Mouse (Mus musculus) cerebellum, adult (tissue): Measurements from ENCODE around the gene Ltbp2.
A peak's percentile ranks its signal among the peaks of the same experiment; 100 is the strongest.

Source experiments
- ATAC-seq: cut with Nextera tagmentation; 2 replicates; pipeline ENCODE4 v1.9.2; 2017; ENCODE audit warnings: mild to moderate bottlenecking, moderate library complexity, mixed read lengths; ENCODE audit not compliant: insufficient number of reproducible peaks, low FRiP score, low TSS enrichment

Gene Ltbp2

DNA sequence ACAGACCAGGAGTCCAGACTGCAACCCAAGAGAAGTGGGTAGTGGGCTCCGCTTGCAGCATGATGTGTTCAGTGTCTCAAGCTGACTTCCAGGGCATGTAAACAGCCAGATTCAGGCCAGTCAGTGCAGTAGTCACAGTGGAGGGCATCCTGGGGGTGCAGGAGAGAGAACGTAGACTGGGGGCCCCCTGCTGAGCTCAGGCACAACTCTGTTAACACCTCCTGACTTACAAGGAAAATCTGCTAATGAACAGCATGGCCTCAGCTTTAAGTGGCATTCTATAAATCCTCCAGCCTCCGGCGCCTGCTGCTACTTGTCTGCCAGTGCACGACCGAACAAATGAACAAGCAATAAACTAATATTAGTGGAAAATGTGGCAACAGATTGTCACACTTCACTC, 33.6 kb downstream of the Ltbp2 start:
- no peak for ATAC-seq

DNA sequence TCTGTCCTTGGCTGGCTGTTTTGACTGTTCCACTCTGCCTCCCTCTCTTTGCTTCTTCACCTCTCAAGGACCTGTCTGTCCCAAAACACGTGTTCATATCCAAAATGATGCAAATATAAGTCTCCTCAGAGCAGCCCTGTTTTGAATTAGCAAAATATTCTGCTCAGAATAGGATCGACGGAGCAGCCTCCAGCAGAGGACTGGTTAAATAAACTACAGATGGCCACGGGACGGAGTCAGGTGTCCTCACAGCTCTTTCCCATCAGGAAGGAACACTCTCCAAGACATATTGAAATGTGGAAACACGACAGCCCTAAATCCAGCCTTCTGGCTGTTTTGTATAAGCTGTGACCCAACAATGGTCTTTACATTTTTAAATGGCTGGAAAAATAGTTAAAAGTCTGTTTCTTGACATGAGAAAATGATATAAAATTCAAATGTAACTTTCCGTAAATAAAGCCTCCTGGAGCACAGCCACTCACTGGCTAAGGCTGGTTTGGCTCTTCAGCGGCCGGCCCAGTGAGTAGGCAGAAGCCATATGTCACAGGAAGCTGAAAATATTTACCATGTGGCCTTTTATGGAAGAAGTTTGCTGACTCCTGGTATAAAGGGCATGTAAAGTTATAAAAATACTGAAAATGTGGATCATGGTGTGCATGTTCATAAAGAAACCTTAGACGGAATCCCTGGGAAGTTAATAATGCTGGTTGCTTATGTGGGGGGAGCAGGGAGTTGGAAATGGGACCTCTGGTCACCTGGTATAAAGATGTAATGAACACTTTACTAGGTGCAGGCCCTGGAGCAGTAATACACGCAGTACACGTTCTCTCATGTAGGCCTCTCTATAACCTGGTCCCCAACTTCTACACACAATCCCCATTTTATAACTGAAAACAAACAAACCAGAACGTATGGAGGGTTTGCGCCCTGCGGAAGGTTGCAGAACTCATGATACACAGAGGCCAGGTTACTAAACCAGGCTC, 34.9 kb downstream of the Ltbp2 start:
- peak; percentile 90 for ATAC-seq

- ATAC-seq = no peak
Measured at GRCm38 (mm10) chr12:84840734-84841133, 35.6 kb downstream of the Ltbp2 start.

- no peak for ATAC-seq
Measured at GRCm38 (mm10) chr12:84839965-84840364, 36.4 kb downstream of the Ltbp2 start.

- no peak for ATAC-seq
Measured at GRCm38 (mm10) chr12:84835626-84836025, 40.7 kb downstream of the Ltbp2 start.

- no peak for ATAC-seq
Measured at GRCm38 (mm10) chr12:84834773-84835172, 41.6 kb downstream of the Ltbp2 start.

DNA sequence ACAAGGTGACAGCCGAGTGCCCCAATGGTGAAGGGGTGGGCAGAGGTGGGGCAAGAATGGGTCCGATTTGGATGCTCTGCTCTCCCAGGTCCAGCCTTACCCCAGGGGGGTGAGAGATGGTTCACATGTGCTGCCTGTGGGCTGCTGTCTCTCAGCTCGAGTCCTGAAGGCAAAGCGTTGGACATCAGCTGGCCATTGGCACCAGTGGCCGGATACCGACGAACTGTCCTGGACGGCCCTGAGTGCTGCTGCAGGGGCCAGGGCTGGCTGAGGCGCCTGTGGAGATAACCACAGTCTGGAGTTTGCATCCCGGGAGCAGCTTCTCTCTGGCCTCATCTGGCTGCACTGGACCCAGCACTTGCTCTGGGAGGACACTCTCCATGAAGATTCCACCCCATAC, 44.7 kb downstream of the Ltbp2 start:
- ATAC-seq = no peak

DNA sequence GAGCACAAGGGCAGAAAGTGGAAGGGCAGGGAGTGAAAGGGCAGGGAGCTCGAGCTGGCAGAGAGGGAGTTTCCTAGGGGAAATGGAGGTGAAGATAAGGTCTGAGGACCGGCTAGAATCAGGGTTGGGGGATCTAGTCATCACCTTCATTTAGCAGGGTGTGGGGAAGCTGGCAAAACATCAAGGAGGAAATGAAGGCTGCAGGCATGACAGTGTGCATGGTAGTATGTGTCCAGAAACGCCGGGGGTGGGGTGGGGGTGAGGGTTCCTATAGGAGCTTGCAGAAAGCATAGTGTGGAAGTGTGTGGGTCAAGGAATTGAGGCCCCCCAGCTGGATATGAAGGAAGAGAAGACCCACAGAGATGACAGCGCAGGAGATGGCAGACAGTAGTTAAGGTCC, 45.2 kb downstream of the Ltbp2 start:
- no peak for ATAC-seq

GRCm38 (mm10) chr12:84830438-84830837, 45.9 kb downstream of the Ltbp2 start:
- ATAC-seq = no peak

- peak; percentile 39; the same call in 1 of the 2 replicates for ATAC-seq
Measured at GRCm38 (mm10) chr12:84829913-84830312, 46.4 kb downstream of the Ltbp2 start.

DNA sequence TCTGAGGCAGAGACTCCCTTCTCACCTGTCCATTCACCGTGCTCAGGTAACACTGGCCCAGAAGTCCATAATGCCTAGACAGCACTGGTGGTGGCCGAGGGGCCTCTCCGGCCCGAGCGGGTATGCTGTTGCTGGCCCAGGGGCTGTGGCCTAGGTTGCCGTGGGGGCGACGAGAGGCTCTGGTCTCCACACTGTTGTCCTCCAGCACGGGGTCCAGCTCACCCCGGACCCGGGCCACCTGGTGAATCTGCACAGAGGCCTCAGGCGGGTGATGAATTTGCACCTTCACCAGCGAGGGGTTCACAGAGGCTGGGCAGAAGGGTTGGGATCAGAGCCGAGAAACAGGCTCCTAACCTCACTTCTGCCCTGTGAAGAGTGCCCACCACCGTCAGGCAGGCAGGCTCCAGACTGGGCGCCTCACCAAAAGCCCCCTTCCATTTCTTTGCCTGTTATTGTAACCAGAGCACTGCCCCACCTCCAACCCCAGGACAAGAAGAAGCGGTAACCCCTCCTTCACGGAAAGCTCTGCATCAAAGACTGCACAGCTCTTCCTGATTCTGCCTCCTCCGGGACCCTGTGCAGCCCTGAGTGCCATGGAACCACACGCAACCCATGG, 47.1 kb downstream of the Ltbp2 start:
- no peak for ATAC-seq

GRCm38 (mm10) chr12:84827384-84827933, 48.9 kb downstream of the Ltbp2 start:
- ATAC-seq = peak; percentile 18; the same call in 1 of the 2 replicates

DNA sequence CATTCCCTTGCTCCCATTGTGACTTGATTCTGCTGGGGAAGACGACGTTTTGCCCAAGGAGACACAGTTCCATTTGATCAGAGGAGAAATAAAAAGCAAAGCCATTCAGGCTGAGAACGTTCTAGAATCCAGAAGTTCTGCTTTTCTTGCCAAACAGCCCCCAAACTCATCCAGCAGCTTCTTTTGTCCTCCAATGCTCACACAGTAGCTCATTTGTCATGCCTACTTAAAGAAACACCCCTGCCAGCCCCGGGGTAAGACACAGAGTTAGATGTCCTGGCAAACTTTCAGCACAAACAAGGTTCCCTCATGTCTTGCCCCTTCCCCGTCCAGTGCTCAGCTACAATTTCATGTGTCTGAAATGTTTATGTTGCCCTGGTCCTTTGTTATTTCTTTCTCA, 52.1 kb downstream of the Ltbp2 start:
- ATAC-seq = no peak

DNA sequence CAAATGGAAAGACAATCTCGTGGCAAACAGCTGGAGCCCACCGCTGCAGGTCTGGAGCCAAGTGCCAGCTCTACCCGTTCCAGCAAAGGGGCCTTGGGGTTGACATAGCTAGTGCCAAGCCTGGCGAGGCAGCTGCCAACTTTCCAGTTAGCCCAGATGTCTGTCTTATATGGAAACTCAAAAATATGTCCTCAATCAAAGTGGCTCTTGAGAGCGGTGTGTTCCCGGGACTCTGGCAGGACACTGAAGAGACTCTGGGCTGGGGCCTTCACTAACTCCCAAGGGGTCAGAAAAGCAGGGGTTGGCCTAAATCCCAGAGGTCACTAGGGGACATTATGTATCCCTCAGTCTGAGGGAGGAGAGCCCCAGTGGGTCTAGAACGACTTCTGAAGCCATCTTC, 52.7 kb downstream of the Ltbp2 start:
- ATAC-seq = no peak

DNA sequence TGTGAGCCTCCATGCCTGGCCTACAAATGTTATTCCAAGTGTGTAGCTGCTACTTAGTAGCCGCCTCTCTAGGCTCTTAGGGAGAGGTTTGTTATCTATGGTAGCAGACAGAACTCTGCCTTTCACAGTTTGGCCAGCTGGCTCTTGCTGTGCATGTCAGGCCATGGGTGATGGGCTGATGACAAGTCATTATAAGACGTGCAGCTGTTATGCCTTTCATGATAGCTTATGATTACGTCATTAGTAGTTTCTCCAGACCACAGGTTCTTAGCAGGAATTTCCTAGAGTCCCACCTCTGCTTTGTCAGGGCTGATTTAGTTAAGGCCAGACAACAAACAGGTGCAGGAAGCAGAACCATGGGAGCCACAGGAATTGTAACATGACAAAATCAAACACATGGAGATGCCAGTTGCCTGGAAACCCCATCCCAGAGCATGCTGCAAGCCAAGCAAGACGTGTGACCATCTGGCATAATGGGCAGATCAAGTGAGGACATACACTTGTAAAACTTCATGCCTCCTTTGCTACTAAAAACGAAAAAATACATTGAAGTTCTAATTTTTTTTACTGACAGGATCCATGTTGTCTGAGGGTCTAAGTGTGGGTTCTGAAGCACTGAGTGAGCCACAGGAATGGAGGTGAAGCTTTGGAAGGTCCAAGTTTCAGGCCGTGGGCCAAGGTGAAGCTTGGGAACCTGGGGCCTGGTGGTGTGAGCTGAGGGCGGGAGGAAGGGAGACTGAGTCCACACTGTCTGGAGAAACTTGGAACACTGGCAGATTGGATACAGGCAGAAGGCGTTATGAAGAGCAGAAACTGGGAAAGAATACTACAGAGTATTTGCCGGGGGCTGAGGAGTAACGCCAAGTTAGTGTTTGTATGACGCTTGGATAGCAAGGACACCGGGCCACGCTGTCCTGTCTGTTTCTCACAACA, 56.8 kb downstream of the Ltbp2 start:
- peak; percentile 43; the same call in 1 of the 2 replicates for ATAC-seq

DNA sequence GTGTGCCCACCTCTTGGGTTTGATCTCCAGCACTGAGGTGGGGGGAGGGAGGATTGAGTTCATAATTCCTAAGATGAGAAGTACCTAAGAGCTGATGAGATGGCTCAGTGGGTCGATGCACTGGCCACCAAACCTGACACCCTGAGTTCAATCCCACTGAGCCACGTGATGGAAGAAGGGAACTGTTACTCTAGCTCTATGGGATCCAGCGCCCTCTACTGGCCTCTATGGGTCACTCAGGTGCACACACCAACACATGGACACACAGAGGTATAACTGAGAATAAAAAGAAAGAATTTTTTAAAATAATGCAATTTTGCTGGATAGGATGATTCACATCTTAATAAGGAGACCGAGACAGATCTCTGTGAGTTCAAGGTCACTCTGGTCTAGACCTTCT, 57.8 kb downstream of the Ltbp2 start:
- ATAC-seq = no peak

GRCm38 (mm10) chr12:84814663-84815325, 61.5 kb downstream of the Ltbp2 start:
- no peak for ATAC-seq

DNA sequence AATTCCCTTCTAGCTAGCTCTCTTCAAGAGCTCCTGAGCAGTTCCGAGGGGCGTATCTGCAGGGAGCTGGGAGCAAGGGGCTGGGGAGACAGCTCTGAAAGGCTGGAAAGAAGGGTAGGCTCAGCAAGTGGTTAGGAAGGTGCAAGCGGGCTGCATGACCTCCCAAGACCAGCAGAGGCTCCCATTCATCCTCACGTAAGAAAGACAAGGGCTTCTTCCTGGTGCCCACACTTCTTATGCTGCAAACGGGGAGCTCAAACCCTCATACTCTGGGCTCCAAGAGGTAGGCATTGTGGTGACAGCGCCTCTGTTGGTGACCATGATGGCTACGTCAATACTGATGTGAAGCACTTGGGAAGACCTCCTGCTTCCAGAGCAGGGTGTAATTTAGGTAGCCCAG, 62.6 kb downstream of the Ltbp2 start:
- ATAC-seq = no peak

DNA sequence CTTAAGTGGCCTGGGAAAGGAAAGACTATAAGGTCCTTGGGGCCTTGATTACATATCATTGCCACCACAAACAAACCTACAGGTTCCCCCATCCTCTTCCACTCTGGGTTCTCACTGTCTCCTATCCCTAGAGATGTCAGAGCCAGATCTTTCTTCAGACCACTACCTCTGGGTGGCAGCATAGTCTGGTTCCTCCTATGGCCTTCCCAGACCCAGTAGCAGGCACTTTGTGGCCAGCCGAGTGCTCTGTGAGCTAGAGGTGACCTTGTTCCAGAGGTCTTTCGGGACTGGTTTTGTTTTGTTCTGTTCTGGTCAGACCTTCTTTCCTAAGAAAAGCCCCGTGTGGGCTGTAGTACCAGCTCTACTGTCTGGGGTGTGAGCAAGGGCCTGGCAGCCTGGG, 64.3 kb downstream of the Ltbp2 start:
- ATAC-seq = no peak

DNA sequence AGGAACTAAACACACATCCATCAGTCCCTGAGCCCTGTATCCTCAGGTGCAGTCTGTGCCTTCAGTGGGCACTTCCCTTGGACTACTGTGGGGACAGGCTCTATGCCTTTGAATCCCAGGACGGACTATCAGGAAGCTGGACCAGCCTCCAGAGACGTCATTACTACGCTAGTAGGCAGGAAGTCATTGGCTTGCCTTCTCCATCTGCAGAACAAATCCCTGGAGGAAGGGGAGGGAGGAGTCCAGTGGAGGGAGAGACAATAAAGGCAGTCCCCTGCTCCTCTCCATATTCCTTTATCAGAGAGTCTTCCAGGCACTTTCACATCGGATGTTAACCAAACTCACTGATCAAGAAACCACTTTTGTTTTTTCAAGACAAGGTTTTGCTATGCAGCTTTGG, 64.8 kb downstream of the Ltbp2 start:
- no peak for ATAC-seq
